Mouse (Mus musculus) forebrain, embryonic 16.5 days (tissue): ENCODE data around the gene Dnah1. TPM values are rescaled to one million over a fixed set of nuclear protein-coding genes. Genes with fewer than 3 reads are reported as not detected.

Source experiments
- ATAC-seq: fragments of 200-750 bp; cut with Nextera tagmentation; 2 replicates; pipeline ENCODE4 v1.8.0; 2017; ENCODE audit warnings: mild to moderate bottlenecking, moderate library complexity
- H3K27ac ChIP-seq: fragments of 300-500 bp; sonication (generic); 2 replicates; pipeline ENCODE4 v1.5.1; 2014; ENCODE audit warnings: low read length, control low read depth
- H3K27me3 ChIP-seq: fragments of 300-500 bp; sonication (generic); replicated peaks from 2 replicates; pipeline ENCODE4 v1.6.1; 2014; ENCODE audit warnings: low read length; ENCODE audit not compliant: control insufficient read depth, insufficient read depth
- H3K36me3 ChIP-seq: fragments of 300-500 bp; sonication (generic); 2 replicates; pipeline ENCODE4 v1.6.1; 2014; ENCODE audit not compliant: control insufficient read depth, insufficient read depth
- H3K4me1 ChIP-seq: fragments of 300-500 bp; sonication (generic); replicated peaks from 2 replicates; pipeline ENCODE4 v1.6.1; 2014; ENCODE audit warnings: low read length; ENCODE audit not compliant: control insufficient read depth, insufficient read depth
- H3K4me2 ChIP-seq: fragments of 300-500 bp; sonication (generic); 2 replicates; pipeline ENCODE4 v1.6.1; 2014; ENCODE audit warnings: mild to moderate bottlenecking, low read length, control low read depth
- H3K4me3 ChIP-seq: fragments of 300-500 bp; sonication (generic); replicated peaks from 2 replicates; pipeline ENCODE4 v1.5.1; 2014; ENCODE audit warnings: mild to moderate bottlenecking, low read length, control low read depth
- H3K9ac ChIP-seq: fragments of 300-500 bp; sonication (generic); replicated peaks from 2 replicates; pipeline ENCODE4 v1.6.1; 2014; ENCODE audit warnings: low read depth, low read length, control low read depth
- H3K9me3 ChIP-seq: fragments of 300-500 bp; sonication (generic); 2 replicates; pipeline ENCODE4 v1.6.1; 2016; ENCODE audit warnings: low read length; ENCODE audit not compliant: control insufficient read depth
- WGBS: fragments of 180-500 bp; shearing (Covaris S2); extraction: QIAGEN DNeasy Blood & Tissue Kit; methylation state at CpG from one replicate; pipeline ENCODE4 v1.1.7; 2014; 5-methylcytosine and 5-hydroxymethylcytosine counted together
- polyA plus RNA-seq: library from polyadenylated mRNA; unstranded; fragments of >200 nt; fragmentation: Nextera tagmentation; extraction: Ambion mirVana; gene quantifications from 2 replicates; pipeline ENCODE4 v1.2.1, GENCODE M21; 2015

Gene Dnah1
- polyA plus RNA-seq, 1 experiment from 2014 or later = 3.5 TPM

GRCm38 (mm10) chr14:31337406-31337805 lies 13.7 kb upstream of the Dnah1 start:
- ATAC-seq = no peak
- peak overlapping the region; percentile 84 for H3K4me3 ChIP-seq
- peaks cover 19% of the 10 kb centered on the region for H3K4me1 ChIP-seq
- peak overlapping the region; percentile 63 for H3K4me2 ChIP-seq
- H3K27ac ChIP-seq = no peak overlapping the region
- peak overlapping the region; percentile 87 for H3K9ac ChIP-seq
- H3K36me3 ChIP-seq = peaks cover 3% of the 10 kb centered on the region; the same call in 1 of the 2 replicates
- H3K27me3 ChIP-seq = no peaks in the 10 kb centered on the region
- no peaks in the 10 kb centered on the region for H3K9me3 ChIP-seq
- 41% methylated on average over 7 of the region's 7 CpGs for WGBS

- WGBS = under 1% methylated on average over 78 of the region's 78 CpGs
- Histone ChIP-seq H3K9me3 (no peaks in the 10 kb centered on the region), H3K4me1 (peaks cover 19% of the 10 kb centered on the region), H3K27me3 (no peaks in the 10 kb centered on the region), H3K4me2 (peak within 1 kb of the TSS; percentile 63), H3K4me3 (peak within 1 kb of the TSS; percentile 84), H3K9ac (peak within 1 kb of the TSS; percentile 87), H3K36me3 (peaks cover 3% of the 10 kb centered on the region; the same call in 1 of the 2 replicates), H3K27ac (peak within 1 kb of the TSS; percentile 90)
- peak; percentile 96 for ATAC-seq
These were observed 12.9 kb upstream of the Dnah1 start, which contains the start of gene Capn7 for GRCm38 (mm10) chr14:31336369-31337155. Capn7 (plus strand) TSS chr14:31336638.

- 38% methylated on average over 3 of the region's 3 CpGs for WGBS
- Histone ChIP-seq H3K27me3 (no peaks in the 10 kb centered on the region), H3K9me3 (no peaks in the 10 kb centered on the region), H3K9ac (peak overlapping the region; percentile 60), H3K4me1 (peaks cover 19% of the 10 kb centered on the region), H3K36me3 (peaks cover 2% of the 10 kb centered on the region; the same call in 1 of the 2 replicates), H3K27ac (peak overlapping the region; percentile 80), H3K4me3 (peak overlapping the region; percentile 84), H3K4me2 (peak overlapping the region; percentile 60)
- ATAC-seq = peak; percentile 36
These were observed 12.1 kb upstream of the Dnah1 start for GRCm38 (mm10) chr14:31335765-31336164.

- H3K27me3 ChIP-seq = no peaks in the 10 kb centered on the region
- H3K4me1 ChIP-seq = peaks cover 6% of the 10 kb centered on the region
- no peaks in the 10 kb centered on the region for H3K36me3 ChIP-seq
- H3K9me3 ChIP-seq = no peaks in the 10 kb centered on the region
- no peak overlapping the region for H3K4me2 ChIP-seq
- H3K9ac ChIP-seq = no peak overlapping the region
- no peak overlapping the region for H3K27ac ChIP-seq
- no peak overlapping the region for H3K4me3 ChIP-seq
- WGBS = 85% methylated on average over 4 of the region's 4 CpGs
- no peak for ATAC-seq
These were observed 7.3 kb upstream of the Dnah1 start for GRCm38 (mm10) chr14:31330957-31331356.

- H3K9me3 ChIP-seq = no peaks in the 10 kb centered on the region
- no peak overlapping the region for H3K9ac ChIP-seq
- no peak for ATAC-seq
- H3K4me3 ChIP-seq = no peak overlapping the region
- H3K36me3 ChIP-seq = no peaks in the 10 kb centered on the region
- no peaks in the 10 kb centered on the region for H3K27me3 ChIP-seq
- H3K27ac ChIP-seq = no peak overlapping the region
- WGBS = 72% methylated on average over 2 of the region's 2 CpGs
- no peak overlapping the region for H3K4me2 ChIP-seq
- no peaks in the 10 kb centered on the region for H3K4me1 ChIP-seq
These were observed 6.0 kb upstream of the Dnah1 start for GRCm38 (mm10) chr14:31329741-31330140.

- no peak for ATAC-seq
- Histone ChIP-seq H3K4me3 (no peak overlapping the region), H3K9me3 (no peaks in the 10 kb centered on the region), H3K27me3 (no peaks in the 10 kb centered on the region), H3K9ac (no peak overlapping the region), H3K36me3 (no peaks in the 10 kb centered on the region), H3K4me1 (0 out of 2 replicates have a peak, but pooled peaks cover 3% of the 10 kb centered on the region), H3K4me2 (no peak overlapping the region), H3K27ac (no peak overlapping the region)
- 82% methylated on average over 4 of the region's 4 CpGs for WGBS
These were observed 4.0 kb upstream of the Dnah1 start for GRCm38 (mm10) chr14:31327681-31328080.

- Histone ChIP-seq H3K4me1 (0 out of 2 replicates have a peak, but pooled peaks cover 3% of the 10 kb centered on the region), H3K27me3 (no peaks in the 10 kb centered on the region), H3K9me3 (no peaks in the 10 kb centered on the region), H3K27ac (no peak overlapping the region), H3K4me2 (no peak overlapping the region), H3K9ac (no peak overlapping the region), H3K36me3 (no peaks in the 10 kb centered on the region), H3K4me3 (no peak overlapping the region)
- no peak for ATAC-seq
- 91% methylated on average over 1 of the region's 1 CpGs for WGBS
These were observed 3.5 kb upstream of the Dnah1 start for GRCm38 (mm10) chr14:31327196-31327595.

GRCm38 (mm10) chr14:31326770-31327169 lies 3.1 kb upstream of the Dnah1 start:
- Histone ChIP-seq H3K4me3 (no peak overlapping the region), H3K9ac (no peak overlapping the region), H3K36me3 (no peaks in the 10 kb centered on the region), H3K4me2 (no peak overlapping the region), H3K9me3 (no peaks in the 10 kb centered on the region), H3K27ac (no peak overlapping the region), H3K27me3 (no peaks in the 10 kb centered on the region), H3K4me1 (0 out of 2 replicates have a peak, but pooled peaks cover 3% of the 10 kb centered on the region)
- no peak for ATAC-seq
- WGBS = 83% methylated on average over 7 of the region's 7 CpGs

- no peak for ATAC-seq
- Histone ChIP-seq H3K4me1 (0 out of 2 replicates have a peak, but pooled peaks cover 3% of the 10 kb centered on the region), H3K27ac (no peak overlapping the region), H3K9ac (no peak overlapping the region), H3K27me3 (no peaks in the 10 kb centered on the region), H3K4me2 (no peak overlapping the region), H3K36me3 (no peaks in the 10 kb centered on the region), H3K4me3 (no peak overlapping the region), H3K9me3 (no peaks in the 10 kb centered on the region)
- WGBS = 42% methylated on average over 5 of the region's 5 CpGs
These were observed 1.9 kb upstream of the Dnah1 start for GRCm38 (mm10) chr14:31325551-31325950.
